In genomic region chr7:130862501-130862900, GRCm38 (mm10) we compare ENCODE assay signal across 17 mouse cellular contexts. TPM values are rescaled to one million over a fixed set of nuclear protein-coding genes. Genes with fewer than 3 reads are reported as not detected.
DNase-seq lines count a peak whose midpoint lies in the region; ATAC-seq and TF ChIP-seq lines count a peak whose summit lies in the region.
"Had no signal": no experiment of that assay in that cellular context is flagged by ENCODE, and none has a peak within 500 bp of the region (broad histone marks: within the 10 kb centered on the region; RNA-seq: fewer than 3 reads in every experiment).

No protein-coding gene starts in this region.

- no peak for ATAC-seq in forebrain, postnatal 0 days
- no peak for ATAC-seq in forebrain, embryonic 11.5 days (replicated peaks; ENCODE audit: low FRiP score)

- H3K27ac ChIP-seq in forebrain, postnatal 0 days (ENCODE audit: low read depth, low read length): no peak overlapping the region
- H3K27ac ChIP-seq in forebrain, embryonic 11.5 days (ENCODE audit: low read depth, low read length): no peak overlapping the region
- no peak overlapping the region for H3K27ac ChIP-seq in heart, adult 2 months
- H3K27ac ChIP-seq: forebrain, embryonic 12.5 days; heart, embryonic 13.5 days; hindbrain, embryonic 12.5 days; kidney, postnatal 0 days; limb, embryonic 10.5 days; liver, embryonic 14.5 days had no signal

- TF ChIP-seq EP300 in heart, adult 2 months (IDR thresholded peaks at IDR 0.05; ENCODE audit: insufficient read depth, low read depth, low read length): no peak

- no peaks in the 10 kb centered on the region for H3K79me2 ChIP-seq in heart, adult 2 months (replicated peaks; ENCODE audit: control insufficient read depth, insufficient read depth, low read length)

- WGBS in forebrain, postnatal 0 days: 12% methylated on average over 1 of the region's 1 CpGs
- 50% methylated on average over 1 of the region's 1 CpGs for WGBS in forebrain, embryonic 11.5 days
- WGBS in large intestine, adult 2 months: 15% methylated on average over 1 of the region's 1 CpGs
- WGBS in heart, adult 2 months: 73% methylated on average over 1 of the region's 1 CpGs

- H3K4me3 ChIP-seq in forebrain, postnatal 0 days (ENCODE audit: low read depth, low read length): no peak overlapping the region
- no peak overlapping the region for H3K4me3 ChIP-seq in forebrain, embryonic 11.5 days (ENCODE audit: low read depth, low read length)
- no peak overlapping the region for H3K4me3 ChIP-seq in heart, adult 2 months
- H3K4me3 ChIP-seq: forebrain, embryonic 12.5 days; heart, embryonic 13.5 days; hindbrain, embryonic 12.5 days; limb, embryonic 10.5 days had no signal

- TF ChIP-seq CTCF in forebrain, postnatal 0 days (IDR thresholded peaks at IDR 0.05; ENCODE audit: low read depth): no peak
- no peak for TF ChIP-seq CTCF in brain, embryonic 14.5 days (IDR thresholded peaks at IDR 0.05; ENCODE audit: borderline replicate concordance, extremely low read depth, insufficient read depth, insufficient read length)
- no peak for TF ChIP-seq CTCF in heart, adult 2 months (IDR thresholded peaks at IDR 0.05)

- no peak overlapping the region for H3K4me2 ChIP-seq in forebrain, postnatal 0 days (ENCODE audit: low read depth)
- no peak overlapping the region for H3K4me2 ChIP-seq in forebrain, embryonic 11.5 days (ENCODE audit: low read depth, low read length, severe bottlenecking)
- H3K4me2 ChIP-seq: forebrain, embryonic 12.5 days; hindbrain, embryonic 12.5 days had no signal

- no peaks in the 10 kb centered on the region; the same call in 1 of the 2 replicates for H3K27me3 ChIP-seq in forebrain, postnatal 0 days (ENCODE audit: insufficient read depth, low read length)
- H3K27me3 ChIP-seq in forebrain, embryonic 11.5 days (ENCODE audit: control insufficient read depth, insufficient read depth, low read length): peaks cover 4% of the 10 kb centered on the region
- no peaks in the 10 kb centered on the region for H3K27me3 ChIP-seq in heart, adult 2 months (ENCODE audit: control insufficient read depth, insufficient read depth, low read length)
- H3K27me3 ChIP-seq: heart, embryonic 13.5 days had no signal

- no peaks in the 10 kb centered on the region for H3K36me3 ChIP-seq in forebrain, postnatal 0 days (ENCODE audit: insufficient read depth)
- H3K36me3 ChIP-seq in forebrain, embryonic 11.5 days (ENCODE audit: control insufficient read depth, insufficient read depth, low read length): no peaks in the 10 kb centered on the region
- peaks cover 3% of the 10 kb centered on the region; the same call in 1 of the 2 replicates for H3K36me3 ChIP-seq in heart, adult 2 months (ENCODE audit: control insufficient read depth, insufficient read depth, low read length)
- H3K36me3 ChIP-seq: forebrain, embryonic 12.5 days; heart, embryonic 13.5 days; hindbrain, embryonic 12.5 days; limb, embryonic 10.5 days had no signal

- H3K4me1 ChIP-seq in forebrain, postnatal 0 days (ENCODE audit: insufficient read depth): peaks cover 11% of the 10 kb centered on the region; the same call in 1 of the 2 replicates
- H3K4me1 ChIP-seq in forebrain, embryonic 11.5 days (replicated peaks; ENCODE audit: control insufficient read depth, insufficient read depth, low read length): peaks cover 7% of the 10 kb centered on the region; the same call in 1 of the 2 replicates
- no peaks in the 10 kb centered on the region; the same call in 1 of the 2 replicates for H3K4me1 ChIP-seq in heart, adult 2 months (ENCODE audit: control insufficient read depth, insufficient read depth, low read length)

- no peak overlapping the region for H3K9ac ChIP-seq in forebrain, postnatal 0 days
- H3K9ac ChIP-seq in forebrain, embryonic 11.5 days (ENCODE audit: low read length): no peak overlapping the region
- H3K9ac ChIP-seq in heart, adult 2 months (ENCODE audit: low read depth, low read length): no peak overlapping the region
- H3K9ac ChIP-seq: forebrain, embryonic 12.5 days; heart, embryonic 13.5 days; hindbrain, embryonic 12.5 days; liver, embryonic 14.5 days had no signal

- DNase-seq in forebrain, postnatal 0 days: peak; percentile 11
- DNase-seq in forebrain, embryonic 11.5 days (ENCODE audit: low spot score): no peak
- peak; percentile 54 for DNase-seq in lung, postnatal 36 days
- no peak for DNase-seq in lung, postnatal 25 days (ENCODE audit: low spot score)
- peak; percentile 72 for DNase-seq in brain, embryonic 14.5 days (ENCODE audit: low read depth)
- peak; percentile 59 for DNase-seq in large intestine, adult 2 months (ENCODE audit: low read depth, low spot score)
- no peak for DNase-seq in left cerebral cortex, postnatal 14 days (ENCODE audit: low spot score in 2 of 2)
- DNase-seq in heart, adult 2 months: no peak
- DNase-seq: B cell, adult 2 months; cerebellum, adult 2 months; retina, postnatal 1 day had no signal

- TF ChIP-seq POLR2A in brain, embryonic 14.5 days (IDR thresholded peaks at IDR 0.05; ENCODE audit: borderline replicate concordance, extremely low read depth, insufficient read depth, insufficient read length, poor library complexity, severe bottlenecking): no peak
- TF ChIP-seq POLR2A in heart, adult 2 months (IDR thresholded peaks at IDR 0.05; ENCODE audit: insufficient read depth, low read depth, low read length): no peak

- intact Hi-C loops in left cerebral cortex, postnatal 14 days (cut with DNase I): no loop called here
- intact Hi-C loops in heart, adult 2 months (cut with DNase I): loop anchor here (10.0 kb wide), 1 partner anchor 318 kb away; no protein-coding TSS in a partner anchor

- H3K9me3 ChIP-seq in forebrain, postnatal 0 days (ENCODE audit: low read length): no peaks in the 10 kb centered on the region
- no peaks in the 10 kb centered on the region for H3K9me3 ChIP-seq in forebrain, embryonic 11.5 days (ENCODE audit: control insufficient read depth, low read length)
- H3K9me3 ChIP-seq: forebrain, embryonic 12.5 days; heart, embryonic 13.5 days; hindbrain, embryonic 12.5 days; limb, embryonic 10.5 days had no signal

RNA-seq across cellular contexts. Expression of gene Plekha1, which starts 3.1 kb away (rescaled TPM):
- 84.6 and 112 TPM in 2 replicates for total RNA-seq in forebrain, postnatal 0 days (2014; rRNA removed)
- 38.7 and 47.7 TPM in 2 replicates for polyA plus RNA-seq in forebrain, postnatal 0 days (2015; fragmentation: Nextera tagmentation; extraction: Ambion mirVana)
- 31.4 and 32.2 TPM in 2 replicates for polyA plus RNA-seq in forebrain, embryonic 11.5 days (2014; fragmentation: Nextera tagmentation; extraction: Ambion mirVana)
- polyA plus RNA-seq in brain, embryonic 14.5 days (2012; rRNA removed): 157 and 203 TPM in 2 replicates
- 24.4 and 38.2 TPM in 2 replicates for polyA plus RNA-seq in large intestine, adult 2 months (2012; rRNA removed)
- 10 to 100 TPM; 92.6 to 98.0 TPM for total RNA-seq in left cerebral cortex, postnatal 14 days (2021)
- total RNA-seq in heart, adult 2 months (2021): 10 to 100 TPM; 40.0 to 41.3 TPM
- polyA plus RNA-seq in heart, adult 2 months (2012; rRNA removed): 33.3 and 48.8 TPM in 2 replicates

Comparison
In these comparisons a context has a peak if more than half of its experiments do, and no peak if none do; other contexts are left out.
1. DNase-seq: peak in forebrain, postnatal 0 days (single experiment), lung, postnatal 36 days (single experiment), brain, embryonic 14.5 days (single experiment) and large intestine, adult 2 months (single experiment); none in forebrain, embryonic 11.5 days (single experiment), lung, postnatal 25 days (single experiment), left cerebral cortex, postnatal 14 days (0 of 2) and heart, adult 2 months (0 of 2).